Mouse (Mus musculus): ENCODE data around the gene Duoxa1. TPM values are rescaled to one million over a fixed set of nuclear protein-coding genes. Genes with fewer than 3 reads are reported as not detected.

Gene Duoxa1
- not detected in 2 replicates for total RNA-seq (2014; rRNA removed)
- polyA plus RNA-seq (2015; fragmentation: Nextera tagmentation; extraction: Ambion mirVana), result 0.35 TPM in 2 replicates

DNA sequence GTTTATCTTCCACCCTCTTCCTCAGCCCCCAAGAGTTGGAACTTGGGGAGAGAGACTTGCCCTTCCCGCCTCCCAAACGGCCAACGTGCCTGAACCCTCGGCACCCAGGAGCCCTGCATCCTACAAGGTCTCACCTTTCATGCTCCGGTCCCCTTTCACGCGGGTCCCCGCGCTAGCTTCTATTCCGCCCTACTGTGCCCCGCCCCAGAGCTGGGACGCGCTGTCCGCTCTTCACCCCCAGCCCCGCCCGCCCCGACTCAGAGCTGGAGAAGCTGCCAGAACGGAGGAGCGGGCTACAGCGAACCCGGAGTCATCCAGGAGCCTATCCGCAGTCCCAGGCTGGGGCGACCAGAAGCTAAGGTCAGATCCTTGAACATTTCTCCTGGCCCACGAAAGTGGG lies at the start of gene Duoxa1:
Gene Duoxa1, minus strand, starts transcription at position 195 of the 400 bp plus-strand sequence.
- Histone ChIP-seq H3K36me3 (ENCODE audit: insufficient read depth, low read length) (no peaks in the 10 kb centered on the region), H3K27me3 (ENCODE audit: insufficient read depth, low read length) (peaks cover 27% of the 10 kb centered on the region), H3K4me2 (ENCODE audit: low read depth, low read length) (peak within 1 kb of the TSS; percentile 48), H3K9ac (replicated peaks; ENCODE audit: low read length) (no peak within 1 kb of the TSS), H3K4me3 (ENCODE audit: low read length) (peak within 1 kb of the TSS; percentile 28), H3K4me1 (ENCODE audit: insufficient read depth, low read length) (no peaks in the 10 kb centered on the region), H3K9me3 (ENCODE audit: low read length) (no peaks in the 10 kb centered on the region), H3K27ac (no peak within 1 kb of the TSS)
- no peak for TF ChIP-seq CTCF (IDR thresholded peaks at IDR 0.05; ENCODE audit: low read depth)
- DNase-seq (ENCODE audit: low spot score) (no peak), ATAC-seq (peak; percentile 28)
- 7% methylated on average over 24 of the region's 24 CpGs for WGBS

- DNase-seq (ENCODE audit: low spot score) (no peak), ATAC-seq (no peak)
- peaks cover 3% of the 10 kb centered on the region; the same call in 1 of the 2 replicates for H3K36me3 ChIP-seq (ENCODE audit: insufficient read depth, low read length)
- H3K9ac ChIP-seq (replicated peaks; ENCODE audit: low read length), result no peak overlapping the region
- peaks cover 16% of the 10 kb centered on the region for H3K4me1 ChIP-seq (ENCODE audit: insufficient read depth, low read length)
- H3K27ac ChIP-seq, result peak overlapping the region; percentile 45; the same call in 1 of the 2 replicates
- H3K4me2 ChIP-seq (ENCODE audit: low read depth, low read length), result no peak overlapping the region
- 72% methylated on average over 13 of the region's 13 CpGs for WGBS
- H3K27me3 ChIP-seq (ENCODE audit: insufficient read depth, low read length), result no peaks in the 10 kb centered on the region
- peak; percentile 38; the same call in 1 of the 2 replicates for TF ChIP-seq CTCF (IDR thresholded peaks at IDR 0.05; ENCODE audit: low read depth)
- no peaks in the 10 kb centered on the region for H3K9me3 ChIP-seq (ENCODE audit: low read length)
- H3K4me3 ChIP-seq (ENCODE audit: low read length), result no peak overlapping the region
These were observed 49.3 kb upstream of the Duoxa1 start for GRCm38 (mm10) chr2:122362622-122363523.

DNA sequence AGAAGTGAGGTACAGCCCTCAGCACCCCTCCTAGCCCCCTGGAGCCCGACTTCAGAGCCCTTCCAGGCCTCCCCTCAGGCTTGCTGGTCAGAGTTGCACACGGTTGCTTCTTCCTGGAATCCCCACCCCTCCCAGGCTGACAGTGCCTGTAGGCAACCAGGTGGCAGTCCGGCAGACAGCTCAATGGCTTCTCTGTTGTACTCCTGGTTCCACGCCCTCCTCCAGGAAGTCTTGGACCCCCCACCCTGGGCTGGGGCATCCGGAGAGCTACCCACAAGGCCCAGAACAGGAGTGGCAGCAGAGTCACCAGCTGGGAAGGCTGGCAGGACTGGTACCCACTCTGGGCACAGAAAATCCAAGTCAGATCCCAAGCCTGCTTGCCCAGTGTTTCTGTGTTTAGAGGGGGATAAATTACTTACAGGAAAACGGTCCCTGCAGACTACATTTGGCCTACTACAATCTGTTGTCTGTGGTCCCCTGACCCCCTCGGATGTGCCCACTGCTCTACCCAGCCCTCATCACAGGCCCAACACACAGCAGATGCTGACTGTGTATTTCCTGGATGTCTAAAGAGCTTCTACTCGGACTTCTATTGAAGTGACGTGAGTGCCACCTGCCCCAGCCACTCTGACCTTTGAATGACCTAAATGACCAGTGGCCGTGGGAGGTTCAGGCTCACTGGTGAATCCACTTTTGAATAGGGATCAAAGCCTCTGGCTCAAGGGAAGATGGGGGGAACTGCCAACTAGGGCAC lies 48.5 kb upstream of the Duoxa1 start:
- H3K4me2 ChIP-seq (ENCODE audit: low read depth, low read length), result no peak overlapping the region
- DNase-seq (ENCODE audit: low spot score) (no peak), ATAC-seq (no peak)
- no peaks in the 10 kb centered on the region for H3K27me3 ChIP-seq (ENCODE audit: insufficient read depth, low read length)
- H3K9me3 ChIP-seq (ENCODE audit: low read length), result no peaks in the 10 kb centered on the region
- no peak overlapping the region for H3K4me3 ChIP-seq (ENCODE audit: low read length)
- WGBS, result 55% methylated on average over 10 of the region's 10 CpGs
- H3K27ac ChIP-seq, result peak overlapping the region; percentile 45; the same call in 1 of the 2 replicates
- peaks cover 14% of the 10 kb centered on the region for H3K4me1 ChIP-seq (ENCODE audit: insufficient read depth, low read length)
- H3K36me3 ChIP-seq (ENCODE audit: insufficient read depth, low read length), result peaks cover 9% of the 10 kb centered on the region; the same call in 1 of the 2 replicates
- no peak for TF ChIP-seq CTCF (IDR thresholded peaks at IDR 0.05; ENCODE audit: low read depth)
- H3K9ac ChIP-seq (replicated peaks; ENCODE audit: low read length), result no peak overlapping the region

GRCm38 (mm10) chr2:122361181-122361580 lies 47.7 kb upstream of the Duoxa1 start:
- Histone ChIP-seq H3K4me2 (ENCODE audit: low read depth, low read length) (no peak overlapping the region), H3K4me1 (ENCODE audit: insufficient read depth, low read length) (peaks cover 8% of the 10 kb centered on the region), H3K36me3 (ENCODE audit: insufficient read depth, low read length) (peaks cover 13% of the 10 kb centered on the region; the same call in 1 of the 2 replicates), H3K27me3 (ENCODE audit: insufficient read depth, low read length) (no peaks in the 10 kb centered on the region), H3K4me3 (ENCODE audit: low read length) (no peak overlapping the region), H3K9me3 (ENCODE audit: low read length) (no peaks in the 10 kb centered on the region), H3K9ac (replicated peaks; ENCODE audit: low read length) (no peak overlapping the region), H3K27ac (no peak overlapping the region)
- no peak for DNase-seq (ENCODE audit: low spot score)
- TF ChIP-seq CTCF (IDR thresholded peaks at IDR 0.05; ENCODE audit: low read depth), result no peak
- no peak for ATAC-seq
- 87% methylated on average over 6 of the region's 6 CpGs for WGBS

DNA sequence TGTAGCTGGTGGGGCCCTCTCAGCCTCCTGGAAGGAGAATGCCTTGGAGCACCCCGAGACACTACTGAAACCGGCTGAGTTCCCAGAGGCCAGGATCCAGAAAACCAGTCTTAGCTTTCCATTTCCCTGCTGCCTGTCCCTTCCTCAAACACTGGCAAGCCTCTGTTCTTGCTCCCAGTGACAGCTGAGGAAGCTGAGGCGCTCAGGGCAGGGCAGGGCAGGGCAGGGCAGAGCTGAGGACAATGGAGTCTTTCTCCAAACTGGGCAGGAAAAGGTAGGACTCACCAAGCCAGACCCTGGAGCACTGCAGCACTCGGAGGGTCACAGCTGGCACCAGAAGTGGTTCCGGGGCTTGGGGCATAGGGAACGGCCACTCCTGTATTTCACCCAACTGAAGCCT lies 46.8 kb upstream of the Duoxa1 start:
- TF ChIP-seq CTCF (IDR thresholded peaks at IDR 0.05; ENCODE audit: low read depth), result no peak
- Histone ChIP-seq H3K9ac (replicated peaks; ENCODE audit: low read length) (no peak overlapping the region), H3K27me3 (ENCODE audit: insufficient read depth, low read length) (no peaks in the 10 kb centered on the region), H3K4me1 (ENCODE audit: insufficient read depth, low read length) (peaks cover 5% of the 10 kb centered on the region; the same call in 1 of the 2 replicates), H3K27ac (no peak overlapping the region), H3K4me2 (ENCODE audit: low read depth, low read length) (no peak overlapping the region), H3K36me3 (ENCODE audit: insufficient read depth, low read length) (peaks cover 13% of the 10 kb centered on the region; the same call in 1 of the 2 replicates), H3K9me3 (ENCODE audit: low read length) (no peaks in the 10 kb centered on the region), H3K4me3 (ENCODE audit: low read length) (no peak overlapping the region)
- ATAC-seq (no peak), DNase-seq (ENCODE audit: low spot score) (no peak)
- WGBS, result 87% methylated on average over 6 of the region's 6 CpGs

GRCm38 (mm10) chr2:122356187-122356586 lies 42.7 kb upstream of the Duoxa1 start:
- ATAC-seq, result no peak
- no peaks in the 10 kb centered on the region for H3K27me3 ChIP-seq (ENCODE audit: insufficient read depth, low read length)
- no peak overlapping the region for H3K4me2 ChIP-seq (ENCODE audit: low read depth, low read length)
- H3K36me3 ChIP-seq (ENCODE audit: insufficient read depth, low read length), result peaks cover 13% of the 10 kb centered on the region; the same call in 1 of the 2 replicates
- H3K9ac ChIP-seq (replicated peaks; ENCODE audit: low read length), result no peak overlapping the region
- TF ChIP-seq CTCF (IDR thresholded peaks at IDR 0.05; ENCODE audit: low read depth), result no peak
- no peak for DNase-seq (ENCODE audit: low spot score)
- H3K9me3 ChIP-seq (ENCODE audit: low read length), result no peaks in the 10 kb centered on the region
- no peak overlapping the region for H3K4me3 ChIP-seq (ENCODE audit: low read length)
- 81% methylated on average over 3 of the region's 3 CpGs for WGBS
- H3K4me1 ChIP-seq (ENCODE audit: insufficient read depth, low read length), result peaks cover 23% of the 10 kb centered on the region; the same call in 1 of the 2 replicates
- H3K27ac ChIP-seq, result no peak overlapping the region

Measured in hindbrain, postnatal 0 days (tissue).